Mouse (Mus musculus): ENCODE data around the gene Pdzrn3. TPM values are rescaled to one million over a fixed set of nuclear protein-coding genes. Genes with fewer than 3 reads are reported as not detected.

Gene Pdzrn3
- polyA plus RNA-seq, 1 experiment from 2014 or later: 9.9 TPM

GRCm38 (mm10) chr6:101212086-101212485, 165.6 kb downstream of the Pdzrn3 start:
- Histone ChIP-seq H3K4me2 (no peak overlapping the region), H3K36me3 (no peaks in the 10 kb centered on the region), H3K9me3 (replicated peaks) (no peaks in the 10 kb centered on the region), H3K4me1 (peaks cover 5% of the 10 kb centered on the region), H3K27ac (no peak overlapping the region), H3K27me3 (no peaks in the 10 kb centered on the region), H3K9ac (no peak overlapping the region), H3K4me3 (replicated peaks) (no peak overlapping the region)
- 93% methylated on average over 6 of the region's 6 CpGs for WGBS
- ATAC-seq (replicated peaks; ENCODE audit: low FRiP score): no peak

DNA sequence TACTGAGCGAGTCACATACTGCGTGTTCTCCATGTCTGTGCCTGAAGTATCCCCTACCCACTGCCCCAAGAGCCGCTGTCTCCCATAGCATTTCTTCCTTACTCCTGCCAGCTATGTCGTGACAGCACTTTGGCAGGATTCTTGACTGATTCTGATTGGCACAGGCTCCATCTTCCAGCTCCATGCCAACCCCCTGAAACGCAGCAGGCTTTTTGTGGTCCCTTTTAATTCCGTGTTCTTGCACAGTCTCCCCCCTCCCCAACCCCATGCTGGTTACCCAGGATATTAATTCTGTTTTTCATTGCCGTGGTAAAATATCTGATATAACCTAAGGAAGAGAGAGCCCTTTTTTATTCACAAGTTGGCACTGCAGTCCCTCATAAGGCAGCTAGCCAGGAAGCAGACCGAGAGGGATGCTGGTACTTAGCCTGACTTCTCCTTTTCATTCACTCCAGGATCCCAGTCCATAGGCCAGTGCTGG, 166.3 kb downstream of the Pdzrn3 start:
- no peak for ATAC-seq (replicated peaks; ENCODE audit: low FRiP score)
- Histone ChIP-seq H3K4me1 (peaks cover 5% of the 10 kb centered on the region), H3K27ac (no peak overlapping the region), H3K36me3 (no peaks in the 10 kb centered on the region), H3K9ac (no peak overlapping the region), H3K27me3 (no peaks in the 10 kb centered on the region), H3K4me3 (replicated peaks) (no peak overlapping the region), H3K4me2 (no peak overlapping the region), H3K9me3 (replicated peaks) (no peaks in the 10 kb centered on the region)
- 89% methylated on average over 8 of the region's 8 CpGs for WGBS

DNA sequence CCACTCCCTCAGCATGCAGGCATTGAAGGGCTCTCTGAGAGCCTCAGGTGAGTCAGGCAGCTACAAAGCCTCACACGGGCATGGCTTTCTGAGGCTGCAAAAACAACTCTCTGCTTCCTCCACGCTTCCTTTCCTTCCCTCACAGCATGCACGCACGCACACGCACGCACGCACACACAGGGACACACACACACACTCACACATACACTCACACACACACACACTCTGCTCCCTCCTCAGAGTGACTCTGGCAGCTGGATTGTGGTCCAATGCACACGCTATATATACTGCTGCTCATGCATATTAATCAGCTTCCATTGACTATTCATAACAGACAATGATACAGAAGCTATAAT, 178.8 kb downstream of the Pdzrn3 start:
- peaks cover 10% of the 10 kb centered on the region for H3K27me3 ChIP-seq
- no peak overlapping the region for H3K9ac ChIP-seq
- H3K4me1 ChIP-seq: peaks cover 25% of the 10 kb centered on the region
- H3K4me2 ChIP-seq: peak overlapping the region; percentile 60
- no peaks in the 10 kb centered on the region for H3K36me3 ChIP-seq
- peak overlapping the region; percentile 43; the same call in 1 of the 2 replicates for H3K27ac ChIP-seq
- peak overlapping the region; percentile 34 for H3K4me3 ChIP-seq (replicated peaks)
- ATAC-seq (replicated peaks; ENCODE audit: low FRiP score): peak; percentile 43; the same call in 1 of the 2 replicates
- H3K9me3 ChIP-seq (replicated peaks): no peaks in the 10 kb centered on the region
- 10% methylated on average over 8 of the region's 8 CpGs for WGBS

- Histone ChIP-seq H3K4me1 (peaks cover 28% of the 10 kb centered on the region), H3K4me3 (replicated peaks) (peak overlapping the region; percentile 34), H3K4me2 (peak overlapping the region; percentile 60), H3K27me3 (peaks cover 10% of the 10 kb centered on the region), H3K9ac (0 out of 2 replicates have a peak overlapping the region, but pooled peaks have one; percentile 7), H3K9me3 (replicated peaks) (no peaks in the 10 kb centered on the region), H3K27ac (peak overlapping the region; percentile 45), H3K36me3 (no peaks in the 10 kb centered on the region)
- 10% methylated on average over 24 of the region's 24 CpGs for WGBS
- peak; percentile 61; the same call in 1 of the 2 replicates for ATAC-seq (replicated peaks; ENCODE audit: low FRiP score)
Observed at GRCm38 (mm10) chr6:101198284-101198942, 179.3 kb downstream of the Pdzrn3 start.

DNA sequence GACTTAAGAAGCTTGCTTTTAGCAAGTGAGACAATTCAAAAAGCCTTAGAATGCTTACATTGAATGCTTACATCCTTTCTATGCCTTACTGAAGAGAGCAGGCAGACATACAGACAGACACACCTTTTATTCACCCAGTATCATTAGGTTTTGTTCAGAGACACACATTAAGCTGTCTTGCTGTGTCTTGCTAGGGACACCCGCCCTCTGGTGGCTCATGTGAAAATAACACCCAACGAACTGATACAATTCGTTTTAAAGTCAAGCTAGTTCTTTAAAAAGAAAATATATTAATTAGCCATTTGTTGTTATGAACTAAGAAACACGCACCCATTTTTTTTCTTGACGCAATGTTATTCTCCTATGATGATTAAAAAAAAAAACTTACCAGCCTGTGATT, 180.1 kb downstream of the Pdzrn3 start:
- Histone ChIP-seq H3K4me2 (no peak overlapping the region), H3K27me3 (peaks cover 10% of the 10 kb centered on the region), H3K9ac (no peak overlapping the region), H3K4me1 (peaks cover 28% of the 10 kb centered on the region), H3K36me3 (no peaks in the 10 kb centered on the region), H3K27ac (no peak overlapping the region), H3K9me3 (replicated peaks) (no peaks in the 10 kb centered on the region), H3K4me3 (replicated peaks) (no peak overlapping the region)
- 14% methylated on average over 5 of the region's 5 CpGs for WGBS
- ATAC-seq (replicated peaks; ENCODE audit: low FRiP score): no peak

DNA sequence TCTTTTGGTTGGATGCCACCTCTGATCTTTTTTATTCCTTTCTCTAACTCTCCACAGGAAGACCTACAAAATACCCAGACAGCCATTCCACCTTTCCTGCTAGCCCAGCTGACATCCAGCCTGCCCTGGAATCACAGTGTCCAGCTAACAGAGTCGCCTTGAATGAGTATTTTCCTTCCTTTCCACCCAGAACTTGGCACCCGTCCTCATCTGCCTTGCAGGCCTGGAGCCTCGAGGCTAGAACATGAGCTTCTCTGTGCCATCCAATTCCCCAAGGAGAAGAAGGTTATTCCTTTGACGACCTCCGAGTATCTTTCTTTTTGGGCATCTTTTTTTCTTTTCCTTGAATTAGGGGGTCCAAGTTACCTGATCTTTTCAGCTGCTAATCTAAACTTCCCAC, 181.8 kb downstream of the Pdzrn3 start:
- Histone ChIP-seq H3K9me3 (replicated peaks) (no peaks in the 10 kb centered on the region), H3K4me3 (replicated peaks) (no peak overlapping the region), H3K9ac (no peak overlapping the region), H3K4me1 (peaks cover 28% of the 10 kb centered on the region), H3K27ac (no peak overlapping the region), H3K36me3 (no peaks in the 10 kb centered on the region), H3K27me3 (peaks cover 10% of the 10 kb centered on the region), H3K4me2 (no peak overlapping the region)
- no peak for ATAC-seq (replicated peaks; ENCODE audit: low FRiP score)
- WGBS: 59% methylated on average over 5 of the region's 5 CpGs

DNA sequence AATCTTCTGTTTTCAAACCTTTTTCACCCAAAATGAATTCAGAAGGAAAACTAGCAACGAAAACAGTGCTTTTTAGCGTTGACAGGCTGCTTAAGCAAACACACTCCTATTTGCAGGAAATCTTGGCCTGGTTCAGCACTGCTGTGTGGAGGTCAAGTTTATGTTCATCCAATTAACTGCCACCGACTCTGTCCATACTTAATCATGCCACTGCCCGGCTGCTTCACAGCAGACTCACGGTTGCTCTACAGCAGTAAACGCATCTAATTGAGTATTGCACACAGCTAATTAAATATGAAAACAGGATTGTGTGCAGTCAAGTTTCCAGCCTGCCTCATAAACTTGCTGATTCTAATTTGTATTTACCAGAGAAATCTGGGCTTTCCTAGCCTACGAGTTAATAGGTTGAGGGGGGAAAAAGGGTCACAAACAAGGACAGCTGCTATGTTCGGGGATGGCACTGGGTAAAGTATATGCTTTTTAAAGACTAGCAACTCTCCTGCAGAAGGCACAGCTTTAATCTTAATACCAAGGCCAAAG, 183.2 kb downstream of the Pdzrn3 start:
- 22% methylated on average over 8 of the region's 8 CpGs for WGBS

DNA sequence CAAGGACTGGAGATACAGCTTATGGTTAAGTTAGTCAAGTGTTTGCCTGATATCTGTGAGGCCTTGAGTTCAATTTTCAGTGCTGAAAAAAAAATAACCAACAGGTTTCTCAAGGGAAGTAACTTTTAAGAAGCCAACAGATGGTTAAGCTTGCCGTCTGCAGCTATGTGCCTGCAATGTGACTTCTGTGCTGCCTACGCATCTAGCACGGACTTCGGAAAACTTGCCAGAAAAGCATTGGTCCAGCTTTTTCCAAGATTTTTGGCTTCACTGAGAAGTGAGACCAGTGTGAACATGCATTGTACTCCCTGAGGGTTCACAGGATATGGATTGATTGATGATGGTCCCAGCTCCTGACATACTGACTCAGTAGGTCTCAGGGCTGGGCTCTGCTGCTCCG, 186.1 kb downstream of the Pdzrn3 start:
- Histone ChIP-seq H3K36me3 (no peaks in the 10 kb centered on the region), H3K27me3 (no peaks in the 10 kb centered on the region), H3K9ac (no peak overlapping the region), H3K4me1 (peaks cover 15% of the 10 kb centered on the region), H3K4me3 (replicated peaks) (no peak overlapping the region), H3K4me2 (no peak overlapping the region), H3K27ac (no peak overlapping the region), H3K9me3 (replicated peaks) (no peaks in the 10 kb centered on the region)
- ATAC-seq (replicated peaks; ENCODE audit: low FRiP score): no peak
- 93% methylated on average over 5 of the region's 5 CpGs for WGBS

More for the DNA sequence above, 183.2 kb downstream of the Pdzrn3 start:
- H3K4me2 ChIP-seq: no peak overlapping the region
- H3K9ac ChIP-seq: no peak overlapping the region
- H3K36me3 ChIP-seq: no peaks in the 10 kb centered on the region
- no peak for ATAC-seq (replicated peaks; ENCODE audit: low FRiP score)
- H3K9me3 ChIP-seq (replicated peaks): no peaks in the 10 kb centered on the region
- H3K4me3 ChIP-seq (replicated peaks): no peak overlapping the region
- peaks cover 10% of the 10 kb centered on the region for H3K27me3 ChIP-seq
- H3K27ac ChIP-seq: no peak overlapping the region
- H3K4me1 ChIP-seq: peaks cover 28% of the 10 kb centered on the region

- no peak overlapping the region for H3K4me3 ChIP-seq (replicated peaks)
- H3K4me2 ChIP-seq: no peak overlapping the region
- H3K27ac ChIP-seq: no peak overlapping the region
- WGBS: 86% methylated on average over 6 of the region's 6 CpGs
- H3K27me3 ChIP-seq: no peaks in the 10 kb centered on the region
- no peaks in the 10 kb centered on the region for H3K36me3 ChIP-seq
- H3K4me1 ChIP-seq: 0 out of 2 replicates have a peak, but pooled peaks cover 8% of the 10 kb centered on the region
- H3K9ac ChIP-seq: no peak overlapping the region
- no peaks in the 10 kb centered on the region for H3K9me3 ChIP-seq (replicated peaks)
- ATAC-seq (replicated peaks; ENCODE audit: low FRiP score): no peak
Observed at GRCm38 (mm10) chr6:101187322-101187721, 190.4 kb downstream of the Pdzrn3 start.

GRCm38 (mm10) chr6:101186887-101187286, 190.8 kb downstream of the Pdzrn3 start:
- Histone ChIP-seq H3K27me3 (no peaks in the 10 kb centered on the region), H3K4me1 (0 out of 2 replicates have a peak, but pooled peaks cover 8% of the 10 kb centered on the region), H3K4me3 (replicated peaks) (no peak overlapping the region), H3K9ac (no peak overlapping the region), H3K36me3 (no peaks in the 10 kb centered on the region), H3K9me3 (replicated peaks) (no peaks in the 10 kb centered on the region), H3K4me2 (no peak overlapping the region), H3K27ac (no peak overlapping the region)
- WGBS: 75% methylated on average over 3 of the region's 3 CpGs
- ATAC-seq (replicated peaks; ENCODE audit: low FRiP score): no peak

DNA sequence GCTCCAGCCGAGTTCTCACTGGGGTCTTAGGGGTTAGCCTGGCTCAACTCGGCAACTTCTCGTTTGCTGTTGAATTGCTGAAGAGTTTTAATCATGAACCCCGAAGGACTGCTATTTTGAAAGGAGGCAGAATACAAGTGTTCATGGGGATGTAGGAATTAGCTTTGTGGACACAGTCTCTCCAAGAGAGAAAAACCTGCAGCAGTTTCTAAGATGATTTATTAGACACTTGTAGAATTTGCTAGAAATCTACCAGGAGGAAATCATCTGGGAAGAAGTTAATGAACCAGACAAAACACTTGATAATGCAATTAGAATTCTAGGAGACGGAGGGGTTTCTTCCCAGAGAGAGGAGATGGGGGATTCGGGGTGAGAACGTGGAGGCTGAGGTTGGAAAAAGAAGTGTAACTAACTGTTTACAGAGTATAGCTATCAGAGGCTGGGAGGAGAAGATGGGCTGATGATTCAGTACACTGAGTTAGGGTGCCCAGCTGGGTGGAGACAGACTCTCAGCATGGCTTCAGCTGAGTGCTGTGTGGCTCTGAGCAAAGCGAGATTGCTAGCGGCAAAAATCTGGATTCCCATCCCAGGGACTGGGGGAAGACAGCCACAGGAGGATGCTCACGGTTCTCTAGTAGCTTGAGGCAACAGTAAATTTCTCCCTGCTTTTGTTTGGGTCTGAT, 193.5 kb downstream of the Pdzrn3 start:
- Histone ChIP-seq H3K27ac (peak overlapping the region; percentile 11; the same call in 1 of the 2 replicates), H3K4me3 (replicated peaks) (no peak overlapping the region), H3K36me3 (no peaks in the 10 kb centered on the region), H3K9me3 (replicated peaks) (no peaks in the 10 kb centered on the region), H3K9ac (no peak overlapping the region), H3K27me3 (no peaks in the 10 kb centered on the region), H3K4me2 (no peak overlapping the region), H3K4me1 (0 out of 2 replicates have a peak, but pooled peaks cover 8% of the 10 kb centered on the region)
- ATAC-seq (replicated peaks; ENCODE audit: low FRiP score): peak; percentile 86
- WGBS: 36% methylated on average over 10 of the region's 10 CpGs

- no peak overlapping the region for H3K4me3 ChIP-seq (replicated peaks)
- H3K27ac ChIP-seq: no peak overlapping the region
- no peaks in the 10 kb centered on the region for H3K9me3 ChIP-seq (replicated peaks)
- peaks cover 35% of the 10 kb centered on the region for H3K36me3 ChIP-seq
- 81% methylated on average over 7 of the region's 7 CpGs for WGBS
- ATAC-seq (replicated peaks; ENCODE audit: low FRiP score): no peak
- no peak overlapping the region for H3K9ac ChIP-seq
- H3K27me3 ChIP-seq: no peaks in the 10 kb centered on the region
- no peaks in the 10 kb centered on the region for H3K4me1 ChIP-seq
- no peak overlapping the region for H3K4me2 ChIP-seq
Observed at GRCm38 (mm10) chr6:101170699-101171098, 207.0 kb downstream of the Pdzrn3 start.
